Mouse (Mus musculus) megakaryocyte, embryonic 14.5 days (primary cell): ENCODE data around the gene Drd2.

ENCODE experiments used
- FLI1 ChIP-seq: IDR thresholded peaks from 2 replicates; pipeline ENCODE4 v1.6.1; 2012; ENCODE audit warnings: low read length, inconsistent platforms, mixed read lengths
- GATA1 ChIP-seq: IDR thresholded peaks from 3 replicates; pipeline ENCODE4 v1.6.1; 2012; ENCODE audit warnings: mixed read lengths, low read length, inconsistent platforms, borderline replicate concordance

DNA sequence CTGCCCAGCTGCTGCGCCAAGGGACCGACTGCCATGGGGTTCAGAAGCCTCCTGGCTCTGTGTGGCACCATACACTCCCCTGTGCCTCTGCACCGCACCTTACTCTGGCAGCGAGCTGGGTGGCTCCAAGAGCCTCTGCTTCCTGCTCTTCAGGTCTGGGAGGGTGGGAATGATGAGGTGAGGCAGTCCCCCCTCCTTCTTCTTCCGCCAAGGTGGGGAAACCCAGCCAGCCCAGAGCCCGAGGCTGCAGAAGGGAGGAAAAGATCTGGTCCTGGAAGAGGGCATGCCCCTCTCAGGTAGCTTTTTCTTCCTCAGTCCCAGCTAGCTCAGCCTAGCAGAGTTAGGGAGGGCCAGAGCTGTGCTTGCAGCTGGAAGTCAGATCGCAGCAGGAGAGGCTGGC, 86.5 kb downstream of the Drd2 start, which contains the start of gene Ankk1:
- TF ChIP-seq GATA1 (no peak), FLI1 (no peak)
